Mouse (Mus musculus): ENCODE measurements at regions not wholly inside any gene's neighbourhood (a gene's known extent, or its start where the extent isn't known, plus 50 kb on each side); places are given as distances from the start of the nearest gene placed in this dataset.

DNA sequence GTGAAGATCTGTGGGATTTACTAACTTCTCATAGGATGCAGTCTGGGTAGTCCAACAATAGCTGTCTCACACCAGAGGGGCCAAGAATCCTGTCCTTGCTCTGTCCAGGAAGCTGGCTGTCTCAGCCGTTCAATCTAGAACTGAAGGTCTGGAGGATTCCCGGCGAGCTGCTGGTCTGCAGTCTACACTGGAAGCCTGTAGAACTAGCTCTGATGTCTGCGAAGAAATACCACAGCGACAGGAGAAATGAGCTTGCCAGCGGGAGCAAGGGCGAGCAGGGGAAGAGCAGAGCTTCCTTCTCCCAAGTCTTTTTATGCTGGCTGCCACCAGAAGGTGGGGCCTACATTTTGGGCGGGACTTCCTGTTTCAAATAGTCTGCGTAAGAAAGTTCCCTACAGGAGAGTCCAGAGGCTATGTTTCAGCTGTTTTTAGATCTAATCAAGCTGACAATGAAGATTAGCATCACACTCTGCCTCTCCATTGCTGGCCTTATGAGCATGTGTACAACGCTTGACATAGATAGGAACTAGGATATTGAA lies 111.9 kb upstream of the Eef2kmt start (continued):
- TF ChIP-seq NRF1 (IDR thresholded peaks at IDR 0.05; ENCODE audit: insufficient read depth, low read depth, low read length, poor library complexity, severe bottlenecking) = no peak
- no peak for TF ChIP-seq KAT2A (conservative IDR thresholded peaks at IDR 0.05; ENCODE audit: low read depth, low read length)
- no peak for TF ChIP-seq MAX (IDR thresholded peaks at IDR 0.05; ENCODE audit: low read length)

DNA sequence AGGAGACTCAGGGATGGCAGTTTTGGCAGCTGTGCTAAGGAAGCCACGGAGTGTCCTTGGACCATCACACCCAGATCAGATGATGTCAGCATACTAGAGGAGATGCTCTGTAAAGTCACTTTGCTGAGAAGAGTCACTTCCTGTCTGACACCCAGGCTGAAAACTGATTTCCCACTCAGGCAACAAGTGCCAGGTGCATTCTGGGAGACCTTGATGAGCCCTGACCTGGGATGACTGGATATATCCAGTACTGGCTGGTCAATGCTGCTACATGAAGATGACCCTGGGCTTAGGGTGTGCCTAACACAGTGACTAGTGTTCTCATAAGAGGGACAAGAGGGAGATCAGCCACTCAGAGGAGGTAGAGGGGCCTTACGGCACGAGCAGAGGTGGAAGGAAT lies 110.2 kb upstream of the Eef2kmt start:
- Histone ChIP-seq H3K9ac (ENCODE audit: control insufficient read depth, low read depth, low read length, poor library complexity, severe bottlenecking) (no peak overlapping the region), H3K4me1 (ENCODE audit: control insufficient read depth in 1 of 2, insufficient read depth in 2 of 2, low read length in 2 of 2) (no peaks in the 10 kb centered on the region), H3K4me3 (ENCODE audit: control insufficient read depth in 1 of 2, insufficient read depth in 1 of 2, low read depth in 2 of 2, low read length in 2 of 2) (no peak overlapping the region), H3K9me3 (replicated peaks; ENCODE audit: insufficient read depth, low read length) (no peaks in the 10 kb centered on the region), H3K27me3 (ENCODE audit: control insufficient read depth in 1 of 2, insufficient read depth in 2 of 2, low read length in 2 of 2) (no peaks in the 10 kb centered on the region), H3K79me2 (ENCODE audit: control insufficient read depth, insufficient read depth, low read length, poor library complexity) (no peaks in the 10 kb centered on the region), H3K27ac (ENCODE audit: control insufficient read depth, low read depth, low read length) (no peak overlapping the region), H3K36me3 (ENCODE audit: control insufficient read depth in 1 of 2, insufficient read depth in 2 of 2, low read length in 2 of 2) (no peaks in the 10 kb centered on the region)
- no peak for DNase-seq (ENCODE audit: low read depth, low spot score)
- TF ChIP-seq TBP (IDR thresholded peaks at IDR 0.05; ENCODE audit: low read depth, low read length) (no peak), MAZ (IDR thresholded peaks at IDR 0.05; ENCODE audit: low read depth, low read length) (no peak), JUND (IDR thresholded peaks at IDR 0.05; ENCODE audit: low read depth, low read length) (no peak), NELFE (IDR thresholded peaks at IDR 0.05; ENCODE audit: low read depth, low read length) (no peak), USF2 (IDR thresholded peaks at IDR 0.05; ENCODE audit: borderline replicate concordance in 1 of 2, insufficient read depth in 1 of 2, low read depth in 1 of 2, low read length in 2 of 2) (no peak), HCFC1 (IDR thresholded peaks at IDR 0.05; ENCODE audit: low read depth, low read length) (no peak), BHLHE40 (IDR thresholded peaks at IDR 0.05; ENCODE audit: borderline replicate concordance, low read depth, low read length) (no peak), MXI1 (IDR thresholded peaks at IDR 0.05; ENCODE audit: low read depth, low read length) (no peak), ZC3H11A (IDR thresholded peaks at IDR 0.05; ENCODE audit: low read depth, low read length) (no peak), CTCF (IDR thresholded peaks at IDR 0.05 in 2 of 3, conservative IDR thresholded peaks at IDR 0.05 in 1 of 3; ENCODE audit: control insufficient read depth in 1 of 3, insufficient read depth in 1 of 3, low read depth in 2 of 3, low read length in 3 of 3, poor library complexity in 1 of 3, severe bottlenecking in 1 of 3) (no peak), GATA1 (IDR thresholded peaks at IDR 0.05; ENCODE audit: low read depth, low read length) (no peak)

- Histone ChIP-seq H3K27me3 (ENCODE audit: control insufficient read depth in 1 of 2, insufficient read depth in 2 of 2, low read length in 2 of 2) (no peaks in the 10 kb centered on the region), H3K9me3 (replicated peaks; ENCODE audit: insufficient read depth, low read length) (no peaks in the 10 kb centered on the region), H3K4me3 (ENCODE audit: control insufficient read depth in 1 of 2, insufficient read depth in 1 of 2, low read depth in 2 of 2, low read length in 2 of 2) (no peak overlapping the region), H3K79me2 (ENCODE audit: control insufficient read depth, insufficient read depth, low read length, poor library complexity) (no peaks in the 10 kb centered on the region), H3K9ac (ENCODE audit: control insufficient read depth, low read depth, low read length, poor library complexity, severe bottlenecking) (no peak overlapping the region), H3K4me1 (ENCODE audit: control insufficient read depth in 1 of 2, insufficient read depth in 2 of 2, low read length in 2 of 2) (no peaks in the 10 kb centered on the region), H3K27ac (ENCODE audit: control insufficient read depth, low read depth, low read length) (no peak overlapping the region), H3K36me3 (ENCODE audit: control insufficient read depth in 1 of 2, insufficient read depth in 2 of 2, low read length in 2 of 2) (no peaks in the 10 kb centered on the region)
- DNase-seq (ENCODE audit: low read depth, low spot score) = no peak
- no peak for TF ChIP-seq UBTF (IDR thresholded peaks at IDR 0.05; ENCODE audit: borderline replicate concordance, insufficient read depth, low read depth, low read length)
- TF ChIP-seq MEF2A (IDR thresholded peaks at IDR 0.05; ENCODE audit: extremely low read depth, insufficient replicate concordance, low read depth, low read length, poor library complexity, severe bottlenecking) = no peak
- TF ChIP-seq CHD2 (IDR thresholded peaks at IDR 0.05; ENCODE audit: low read length) = no peak
- no peak for TF ChIP-seq ZNF384 (IDR thresholded peaks at IDR 0.05; ENCODE audit: low read depth, low read length)
Measured at GRCm38 (mm10) chr16:5363007-5363570, 107.3 kb upstream of the Eef2kmt start.
